Mouse (Mus musculus): ENCODE results near the gene Capn5.
"Not testable (repeated sequence)": the region's sequence is repeated elsewhere in the genome, so short reads cannot be mapped to it uniquely, and the experiment has no call there.

Capn5 gene

DNA sequence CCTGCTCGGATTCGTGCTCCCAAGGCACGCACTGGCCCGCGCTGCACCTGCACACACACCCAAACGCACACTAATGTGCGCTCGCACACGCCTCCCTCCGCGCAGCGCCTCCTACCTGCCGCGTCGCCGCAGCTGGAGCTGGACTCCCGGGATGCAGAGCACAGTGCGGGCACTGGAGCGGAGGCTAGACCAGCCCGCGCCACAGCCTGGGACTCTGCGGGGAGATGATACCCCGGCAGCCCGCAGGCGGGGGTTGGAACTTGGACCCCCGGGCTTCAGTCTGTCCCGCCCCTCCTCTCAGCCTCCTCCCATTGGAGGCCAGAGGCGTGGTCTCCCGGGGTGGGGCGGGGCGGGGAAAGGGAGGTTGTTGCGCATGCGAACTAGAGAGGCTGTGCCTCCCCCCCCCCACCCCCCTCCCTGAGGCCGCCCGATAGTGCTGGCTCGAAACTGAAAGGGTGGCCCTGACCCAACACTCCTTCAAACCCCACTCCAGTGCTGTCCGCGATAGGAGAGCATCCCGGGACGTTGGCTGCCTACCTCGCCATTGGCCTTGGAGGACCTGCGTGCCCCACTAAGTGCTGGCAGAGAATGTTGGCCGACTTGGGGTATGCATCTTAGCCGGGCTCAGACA is at the start of gene Capn5:
TSS of gene Capn5 (minus strand) at position 346 of the 631 bp plus-strand sequence.
- peak; percentile 57 for DNase-seq (ENCODE audit: low spot score)

DNA sequence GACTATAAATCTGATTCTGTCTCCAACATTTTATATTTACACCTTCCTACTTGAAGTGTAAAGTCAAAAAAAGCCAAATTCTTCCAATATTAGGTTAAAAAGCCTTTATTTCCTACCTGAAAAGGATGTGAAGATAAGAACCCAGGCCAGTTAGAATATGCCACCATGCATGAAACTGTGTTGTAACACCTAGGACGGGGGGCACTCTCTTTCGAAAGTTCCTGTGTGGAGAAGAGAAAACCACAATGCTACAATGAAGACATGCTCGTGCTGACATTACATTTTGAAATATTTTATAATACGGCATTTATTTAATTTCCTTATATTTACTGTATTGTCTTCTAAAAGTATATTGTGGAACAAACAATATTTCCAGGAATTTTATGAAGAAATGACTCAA is 45.7 kb upstream of the Capn5 start:
- no peak for DNase-seq (ENCODE audit: low spot score)

DNA sequence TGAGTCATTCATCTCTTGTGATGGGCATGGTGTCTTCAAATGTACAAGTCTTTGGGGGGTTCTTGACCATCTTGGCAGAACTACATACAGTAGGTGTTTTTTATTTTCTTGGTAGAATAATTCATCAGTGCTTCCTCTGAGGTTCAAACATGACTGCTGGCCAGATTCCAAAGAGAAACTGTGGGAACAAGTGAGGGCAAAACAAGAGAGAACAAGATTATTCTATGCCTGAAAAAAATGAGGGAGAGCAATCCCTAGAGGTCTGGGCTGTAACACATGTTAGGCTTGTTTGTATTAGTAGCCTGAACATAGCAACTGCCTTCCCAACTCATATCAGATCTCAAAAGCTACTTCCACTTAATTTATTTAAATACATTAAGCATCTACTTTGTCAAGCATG is 38.6 kb upstream of the Capn5 start:
- DNase-seq (ENCODE audit: low spot score) = no peak

DNA sequence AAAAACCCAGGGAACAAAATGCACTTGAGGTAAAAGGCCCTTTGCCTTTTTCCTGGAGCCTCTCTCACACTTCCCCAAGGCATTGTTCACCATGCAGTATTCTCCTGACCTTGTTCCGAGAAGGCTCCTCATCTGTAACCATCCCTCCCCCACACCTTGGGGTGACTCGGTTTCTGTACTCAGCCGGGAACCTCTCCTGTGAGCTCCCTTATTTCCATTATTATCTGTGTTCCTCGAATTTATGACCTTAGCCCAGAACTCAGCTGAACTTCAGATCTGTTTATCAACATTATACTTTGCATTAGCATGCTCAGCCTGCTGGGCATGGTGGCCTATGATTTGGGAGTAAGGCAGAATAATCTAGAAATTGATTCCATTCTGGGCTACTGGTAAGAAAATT is 24.9 kb upstream of the Capn5 start:
- DNase-seq (ENCODE audit: low spot score) = no peak

DNA sequence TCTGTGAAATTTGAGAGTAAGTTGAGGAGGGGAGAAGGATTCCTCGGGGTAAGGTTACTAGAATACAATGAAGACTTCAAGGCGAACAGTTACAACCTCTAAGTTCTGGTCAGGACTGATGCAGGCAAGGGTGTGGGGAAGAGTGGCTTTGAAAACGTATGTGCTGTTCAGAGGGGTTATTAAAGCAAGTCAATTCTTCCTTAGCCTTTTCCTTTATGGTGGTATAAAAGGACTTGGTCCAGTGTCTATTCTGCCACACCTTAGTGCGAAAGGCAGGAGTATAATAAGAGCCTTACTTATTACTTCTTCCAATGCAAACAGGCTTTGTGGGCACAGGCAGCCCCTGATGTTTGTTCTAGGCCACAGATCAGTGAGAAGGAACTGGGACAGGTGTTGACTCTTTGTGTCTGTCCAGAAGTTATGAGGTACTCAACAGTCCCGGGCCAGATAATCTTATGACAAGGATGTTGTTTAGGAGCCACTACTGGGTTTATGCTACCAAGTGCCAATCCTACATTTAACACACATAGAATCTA is 23.5 kb upstream of the Capn5 start:
- no peak for DNase-seq (ENCODE audit: low spot score)

DNA sequence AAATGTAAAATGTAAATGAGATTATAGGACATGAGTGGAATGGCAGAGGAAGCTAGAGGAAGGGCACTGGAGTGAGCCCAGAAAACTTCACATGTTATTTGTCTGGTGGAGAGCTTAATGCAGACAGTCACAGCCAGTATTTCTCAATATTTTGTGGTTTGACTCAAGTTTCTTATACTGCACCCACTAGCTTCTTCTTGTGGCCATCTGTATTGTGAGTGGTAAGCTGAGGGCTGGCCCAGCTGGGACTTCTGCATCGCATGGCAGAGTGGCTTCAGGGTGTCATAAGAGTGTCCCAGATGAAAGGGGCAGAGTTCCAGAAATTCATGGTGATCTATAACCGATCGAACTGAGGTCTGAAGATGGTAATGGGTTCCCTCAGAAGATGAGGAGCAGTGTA is 22.3 kb upstream of the Capn5 start:
- no peak for DNase-seq (ENCODE audit: low spot score)

DNA sequence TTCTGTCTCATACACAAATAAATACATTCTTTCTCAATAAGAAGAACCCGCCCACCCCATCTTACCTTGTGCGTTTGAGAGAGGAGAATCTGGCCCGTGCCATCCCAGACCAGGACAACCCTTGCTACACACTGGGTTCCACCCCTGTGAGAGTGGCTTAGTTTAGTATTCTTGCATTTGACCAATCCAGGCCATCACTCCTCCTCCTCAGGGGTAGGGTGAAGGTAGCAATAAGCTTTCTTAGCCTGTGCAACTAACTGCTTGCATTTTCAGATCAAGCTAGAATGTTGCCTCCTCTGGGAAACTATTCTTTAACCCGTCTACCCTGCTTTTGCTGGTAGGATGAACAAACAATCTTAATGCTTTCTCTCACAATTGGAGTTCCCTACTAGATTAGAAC is 21.3 kb upstream of the Capn5 start, which contains the start of gene B3gnt6:
TSS of gene B3gnt6 (minus strand) at position 101 of the 400 bp plus-strand sequence.
- no peak for DNase-seq (ENCODE audit: low spot score)

DNA sequence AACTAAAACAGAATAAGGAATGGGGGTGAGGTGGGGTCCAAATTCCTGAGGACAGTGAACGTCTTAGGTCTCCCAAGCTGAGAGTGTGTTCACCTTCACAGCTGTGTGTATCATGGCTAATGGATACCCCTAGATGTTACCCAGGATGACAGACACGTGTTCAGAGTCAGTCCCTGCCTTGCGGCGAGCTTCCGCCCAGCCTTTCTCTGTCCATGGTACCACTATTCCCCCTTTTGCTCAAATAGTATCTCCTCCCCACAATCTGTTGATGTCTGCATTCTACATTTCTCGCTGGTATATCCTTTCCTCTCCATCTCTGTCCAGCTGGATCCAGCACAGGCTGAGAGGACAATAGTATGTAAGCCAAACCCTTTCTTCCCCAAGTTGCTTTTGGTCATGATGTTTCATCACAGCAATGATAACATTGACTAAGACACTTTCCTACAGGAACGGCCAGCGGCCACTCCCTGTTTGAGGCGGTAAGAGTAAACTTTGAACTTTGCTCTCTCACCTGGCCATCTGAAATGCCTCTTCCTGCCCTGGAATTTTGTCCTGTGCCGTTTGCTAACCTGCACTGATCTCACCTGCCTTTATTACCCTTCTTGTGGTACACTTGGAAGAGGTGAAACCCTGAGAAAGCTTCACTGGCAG is 17.2 kb upstream of the Capn5 start:
- DNase-seq (ENCODE audit: low spot score) = no peak

DNA sequence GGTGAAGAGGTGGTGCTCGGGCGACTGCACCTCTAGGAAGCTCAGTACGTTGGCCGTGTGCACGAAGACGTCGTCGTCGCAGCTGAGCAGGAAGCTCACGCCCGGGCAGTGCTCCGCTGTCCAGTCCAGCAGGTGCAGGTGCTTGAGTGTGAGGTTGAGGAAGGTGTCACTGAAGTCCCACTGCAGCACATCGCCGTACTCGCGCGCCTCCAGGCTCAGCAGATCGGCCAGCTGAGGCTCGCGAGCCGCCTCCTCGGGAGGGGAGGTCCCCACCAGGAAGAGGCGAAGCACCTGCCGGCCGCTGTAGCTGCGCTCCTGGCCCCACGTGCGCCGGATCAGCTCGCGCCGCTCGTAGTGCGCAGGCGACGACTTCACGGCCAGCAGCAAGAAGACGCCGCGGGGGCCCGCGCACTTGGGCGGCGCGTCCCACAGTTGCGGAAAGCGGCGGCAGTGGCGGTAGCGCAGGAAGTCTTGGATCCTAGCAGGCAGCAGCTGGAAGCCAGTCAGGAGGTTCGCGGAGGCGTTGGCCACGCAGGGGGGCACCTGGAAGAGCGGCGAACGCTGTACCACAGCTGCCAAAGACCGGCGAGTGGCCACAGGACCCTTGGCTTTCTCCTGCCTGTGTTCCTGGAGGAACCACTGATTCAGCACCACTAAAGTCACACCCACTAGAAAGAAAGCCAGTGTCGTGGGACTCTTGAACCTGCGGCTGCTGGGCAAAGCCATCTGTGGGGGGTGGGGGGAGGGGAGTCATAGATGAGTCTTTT is 16.1 kb upstream of the Capn5 start:
- DNase-seq (ENCODE audit: low spot score) = no peak

DNA sequence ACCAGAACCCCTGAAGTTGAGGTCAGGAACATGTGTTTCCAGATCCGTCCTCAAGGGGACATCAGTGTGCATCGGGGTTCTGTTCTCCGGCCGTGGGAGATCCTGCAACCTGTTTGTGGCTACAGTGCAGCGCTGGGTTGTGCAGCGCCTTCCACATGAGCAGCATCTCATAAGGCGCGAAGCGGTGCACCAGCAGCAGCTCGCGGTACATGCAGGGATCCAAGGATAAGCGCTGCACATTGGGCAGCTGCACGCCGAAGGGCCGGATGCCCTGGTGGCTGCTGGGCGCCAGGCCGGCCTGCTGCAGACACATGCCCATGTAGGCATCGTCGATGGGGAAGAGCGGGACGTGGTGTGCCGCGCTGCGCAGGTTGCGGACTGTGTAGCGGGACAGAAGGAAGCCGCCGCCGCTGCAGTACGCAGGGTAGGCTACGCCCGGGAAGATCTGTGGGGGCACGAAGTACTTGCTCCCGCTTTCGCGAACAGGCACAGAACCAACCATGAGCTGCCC is 15.5 kb upstream of the Capn5 start:
- peak; percentile 38 for DNase-seq (ENCODE audit: low spot score)

DNA sequence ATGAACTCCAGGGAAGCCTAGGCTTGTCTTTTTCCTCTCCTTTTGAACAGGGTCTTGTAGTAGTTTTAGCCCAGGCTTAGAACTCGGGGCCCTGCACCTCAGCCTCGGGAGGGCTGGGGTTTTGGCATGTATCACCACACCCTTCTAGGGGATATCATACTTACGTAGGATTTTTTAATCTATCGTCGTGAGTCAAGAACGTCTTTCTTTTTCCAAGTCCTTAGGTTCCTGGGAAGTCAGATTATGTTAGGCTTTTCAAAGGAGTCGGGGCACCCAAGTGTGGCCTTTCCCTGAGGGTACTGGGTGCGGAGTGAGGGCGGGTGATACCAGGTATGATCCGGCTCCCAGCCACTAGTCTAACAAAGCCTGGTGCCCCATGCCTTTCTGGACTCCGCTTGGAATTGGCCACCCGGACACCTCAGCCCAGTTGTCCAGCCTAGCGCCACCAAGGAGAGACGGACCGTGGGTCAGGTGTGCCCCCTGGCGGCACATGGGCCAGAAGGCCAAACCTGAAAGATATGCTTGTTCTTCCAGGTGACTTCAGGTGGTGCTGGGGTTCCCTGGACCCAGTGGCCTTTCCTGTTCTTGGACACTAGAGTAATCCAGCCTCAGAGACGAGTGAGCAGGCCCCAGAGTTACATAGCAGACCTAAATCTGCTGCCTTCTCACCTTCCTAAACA is 13.6 kb upstream of the Capn5 start:
- no peak for DNase-seq (ENCODE audit: low spot score)

DNA sequence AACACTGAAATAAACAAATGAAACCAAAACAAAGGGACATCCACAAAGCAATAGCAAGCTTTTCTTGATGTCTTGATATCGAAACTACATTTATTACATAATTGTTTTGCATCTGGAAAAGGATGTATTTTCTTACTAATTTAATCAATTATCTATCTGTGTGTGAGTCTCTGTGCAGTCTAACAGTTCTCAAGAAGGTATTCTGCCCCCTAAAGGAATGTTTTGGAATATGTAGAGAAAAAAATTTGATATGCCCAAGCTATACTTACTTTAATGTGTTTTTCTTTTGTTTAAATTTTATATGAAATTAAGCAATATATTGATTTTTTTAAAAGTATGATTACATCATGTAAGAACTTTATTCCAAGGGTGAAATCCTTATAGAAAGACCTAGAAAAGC is 12.5 kb upstream of the Capn5 start:
- DNase-seq (ENCODE audit: low spot score) = no peak

DNA sequence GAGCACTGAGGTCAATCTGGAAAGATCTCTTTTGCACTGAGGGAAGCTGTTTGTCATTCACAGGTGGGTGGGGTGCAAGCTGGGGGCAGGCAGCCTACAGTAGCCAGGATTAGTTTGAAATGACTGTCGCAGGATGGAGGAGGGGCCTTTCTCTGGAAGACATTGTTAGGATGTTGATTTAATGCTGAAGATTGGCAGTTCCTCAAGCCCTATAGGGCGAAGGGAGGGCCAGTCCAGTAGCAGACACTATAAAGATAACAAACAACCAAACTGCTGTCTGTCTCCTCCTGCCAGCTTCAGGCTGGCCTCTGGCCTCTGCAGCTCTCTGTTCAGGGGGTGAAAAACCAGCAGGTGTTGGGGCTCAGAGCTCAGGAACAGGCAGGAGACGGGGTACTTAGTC is 11.7 kb upstream of the Capn5 start:
- no peak for DNase-seq (ENCODE audit: low spot score)

DNA sequence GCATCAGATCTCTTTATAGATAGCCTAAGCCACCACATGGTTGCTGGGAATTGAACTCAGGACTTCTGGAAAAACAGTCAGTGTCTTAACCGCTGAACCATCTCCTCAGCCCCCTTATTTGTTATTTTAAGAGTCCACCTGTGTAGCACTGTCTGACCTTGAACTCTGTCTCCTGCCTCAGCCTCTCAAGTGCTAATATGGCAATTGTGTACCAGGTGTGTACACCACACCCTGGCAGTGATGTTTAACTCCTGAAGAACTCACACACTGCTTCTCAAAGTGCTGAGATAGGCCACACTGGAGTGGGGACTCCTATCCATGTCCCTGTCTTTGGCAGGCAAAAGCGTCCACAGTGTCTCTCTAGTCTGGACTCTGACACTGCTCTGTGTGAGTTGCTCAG is 10.6 kb upstream of the Capn5 start:
- DNase-seq (ENCODE audit: low spot score) = no peak

DNA sequence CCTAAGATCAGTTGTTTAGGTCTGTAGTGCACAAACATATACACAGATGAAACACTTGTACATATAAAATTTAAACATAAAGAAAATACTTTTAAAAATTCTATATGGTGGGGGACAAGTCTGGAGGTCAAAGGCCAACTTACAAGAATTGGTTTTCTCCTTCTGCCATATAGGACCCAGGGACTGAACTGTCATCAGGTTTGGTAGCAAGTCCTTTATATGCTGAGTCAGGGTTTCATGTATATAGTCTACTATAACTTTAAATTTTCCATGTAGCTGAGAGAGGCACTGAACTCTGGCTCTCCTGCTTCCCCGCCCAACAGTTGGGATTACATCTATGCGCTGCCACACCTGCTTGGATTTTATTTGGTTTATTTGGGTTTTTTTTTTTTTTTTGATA is 10.2 kb upstream of the Capn5 start:
- no peak for DNase-seq (ENCODE audit: low spot score)

DNA sequence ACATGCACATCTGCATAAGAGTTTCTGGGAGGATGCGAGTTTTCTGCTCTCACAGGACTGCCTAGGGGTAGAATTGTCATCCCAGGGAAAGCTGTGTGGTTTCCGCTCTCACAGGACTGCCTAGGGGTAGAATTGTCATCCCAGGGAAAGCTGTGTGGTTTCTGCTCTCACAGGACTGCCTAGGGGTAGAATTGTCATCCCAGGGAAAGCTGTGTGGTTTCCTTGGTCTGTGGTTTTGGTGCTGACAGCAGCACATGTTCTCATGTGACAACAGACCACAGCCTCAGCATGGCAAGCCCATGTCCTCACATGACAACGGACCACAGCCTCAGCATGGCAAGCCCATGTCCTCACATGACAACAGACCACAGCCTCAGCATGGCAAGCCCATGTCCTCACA is 9.3 kb upstream of the Capn5 start:
- not testable (repeated sequence) for DNase-seq (ENCODE audit: low spot score)

DNA sequence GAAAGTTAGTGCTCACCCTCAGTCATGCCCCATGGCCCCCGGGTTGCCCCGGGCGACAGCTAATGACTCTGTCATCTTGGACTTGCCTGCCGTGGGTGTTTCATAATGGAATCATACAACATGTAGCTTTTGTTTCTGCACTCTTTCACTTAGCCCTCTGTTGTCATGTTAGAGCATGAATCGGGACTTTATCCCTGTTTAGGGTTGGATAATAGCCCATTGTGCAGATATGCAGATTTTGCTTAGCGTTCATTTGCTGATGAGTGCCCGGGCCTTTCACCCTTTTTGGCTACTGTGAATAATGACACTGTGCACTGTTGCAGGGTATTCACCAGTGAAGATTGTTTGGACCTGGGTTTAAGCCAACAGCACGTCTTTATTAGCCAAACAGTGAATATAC is 8.6 kb upstream of the Capn5 start:
- DNase-seq (ENCODE audit: low spot score) = peak; percentile 49

DNA sequence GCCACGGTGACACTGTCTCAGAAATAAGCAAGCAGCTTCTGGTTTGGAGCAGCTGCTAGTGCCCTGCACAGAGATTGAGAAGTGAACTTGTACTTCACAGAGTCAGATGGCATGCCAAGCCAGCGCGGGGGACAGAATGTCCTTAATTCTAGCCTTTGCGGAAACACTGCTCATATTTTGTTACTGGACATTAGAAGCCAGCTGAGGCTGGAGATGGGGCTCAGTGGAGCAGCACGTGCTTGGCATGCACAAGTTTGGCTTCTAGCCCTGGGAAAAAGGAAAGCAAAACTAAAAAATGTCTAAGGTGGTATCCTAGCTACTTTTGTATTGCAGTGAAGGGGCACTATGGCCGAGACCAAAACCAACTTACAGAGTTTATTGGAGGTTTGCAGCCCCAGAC is 7.3 kb upstream of the Capn5 start:
- peak; percentile 44 for DNase-seq (ENCODE audit: low spot score)

DNA sequence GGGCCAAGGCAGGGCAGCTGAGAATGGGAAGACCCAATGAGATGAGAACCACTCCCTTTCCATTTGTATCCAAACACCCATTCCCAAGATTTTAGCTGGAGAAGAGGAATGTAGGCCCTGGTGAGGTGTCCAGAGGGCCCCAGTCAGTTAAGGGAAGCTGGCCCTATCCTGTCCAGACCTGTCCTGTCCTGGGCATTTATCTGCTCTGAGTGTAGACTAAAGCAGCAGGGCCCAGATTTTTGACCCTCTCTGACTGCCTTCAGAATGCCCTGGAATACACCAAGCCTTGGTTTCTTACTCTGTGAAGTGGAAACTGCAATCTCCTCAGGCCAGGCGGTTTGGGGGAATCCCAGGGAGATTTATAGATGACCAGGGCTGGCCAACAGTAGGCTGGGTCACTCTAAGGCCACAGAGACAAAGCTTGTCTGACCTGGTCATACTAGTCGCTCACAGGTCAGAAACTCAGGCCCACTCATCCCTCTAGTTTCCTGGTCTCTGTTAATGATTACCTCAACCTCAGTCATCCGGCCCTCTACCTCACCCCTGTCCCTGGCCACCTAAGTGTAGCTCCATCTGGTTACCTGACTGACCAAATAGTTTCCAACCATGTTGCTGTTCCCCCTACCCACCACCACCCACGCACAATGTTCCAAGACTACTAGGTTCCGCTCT is 622 bp upstream of the Capn5 start:
- DNase-seq (ENCODE audit: low spot score) = no peak

DNA sequence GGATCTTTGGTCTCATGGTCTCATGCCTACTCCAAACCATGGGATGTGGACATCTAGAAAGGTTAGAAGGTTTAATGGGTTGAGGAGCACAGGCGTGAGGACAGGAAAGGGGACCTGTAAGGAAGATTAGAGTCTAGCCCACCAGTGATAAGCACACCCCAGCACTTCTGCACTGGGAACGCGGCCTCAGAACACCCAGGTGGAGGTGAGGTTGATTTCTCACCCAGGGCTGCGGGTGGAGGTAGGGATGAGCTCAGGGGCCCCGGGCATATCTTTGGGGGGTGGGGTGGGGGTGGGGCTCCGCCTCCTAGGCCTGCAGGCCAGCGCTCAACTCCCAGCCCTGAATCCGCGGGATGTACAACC is 527 bp downstream of the Capn5 start:
- no peak for DNase-seq (ENCODE audit: low spot score)

DNA sequence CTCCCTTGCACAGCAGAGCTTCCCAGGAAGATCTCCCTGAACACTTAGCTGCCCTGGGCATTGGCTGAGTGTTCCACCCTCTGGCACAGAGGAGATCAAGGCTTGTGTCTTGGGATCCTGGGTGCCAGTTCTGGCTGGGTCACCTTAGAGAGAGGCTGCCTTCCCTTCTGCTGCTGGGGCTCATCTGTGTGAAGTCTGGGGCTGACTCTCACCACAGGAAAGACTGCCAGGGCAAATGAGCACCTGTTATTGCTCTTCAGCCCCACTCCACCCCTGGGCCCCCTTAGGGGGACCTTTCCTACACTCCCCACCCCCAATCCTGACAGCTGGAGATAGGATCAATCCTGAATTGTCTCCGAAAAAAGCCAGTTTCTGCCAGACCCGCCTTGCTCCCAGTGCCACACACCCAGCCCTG is 996 bp downstream of the Capn5 start:
- no peak for DNase-seq (ENCODE audit: low spot score)
